Mouse (Mus musculus) CH12.LX (cell line): ENCODE measurements at regions not wholly inside any gene's neighbourhood (a gene's known extent, or its start where the extent isn't known, plus 50 kb on each side); places are given as distances from the start of the nearest gene placed in this dataset.

Experiments used
- CHD2 ChIP-seq: IDR thresholded peaks from 2 replicates; pipeline ENCODE4 v1.6.1; 2011; ENCODE audit warnings: low read length, improper control_type of control experiment
- CTCF ChIP-seq, 2 experiments: IDR thresholded peaks in 1 of 2; conservative IDR thresholded peaks in 1 of 2; 2 replicates each; pipeline ENCODE4 v1.5.1; 2011 to 2012; ENCODE audit warnings: low read depth in 2 of 2, low read length in 2 of 2, improper control_type of control experiment in 1 of 2, inconsistent platforms in 1 of 2, mild to moderate bottlenecking in 1 of 2, moderate library complexity in 1 of 2
- JUND ChIP-seq: conservative IDR thresholded peaks from 2 replicates; pipeline ENCODE4 v1.6.1; 2011; ENCODE audit warnings: low read depth, low read length, improper control_type of control experiment
- MAFK ChIP-seq: IDR thresholded peaks from 2 replicates; pipeline ENCODE4 v1.6.1; 2011; ENCODE audit warnings: low read length, improper control_type of control experiment; ENCODE audit not compliant: insufficient replicate concordance
- PAX5 ChIP-seq: IDR thresholded peaks from 2 replicates; pipeline ENCODE4 v1.6.1; 2012; ENCODE audit warnings: low read length, inconsistent platforms, mixed read lengths
- POLR2A ChIP-seq: IDR thresholded peaks from 2 replicates; pipeline ENCODE4 v1.6.1; 2011; ENCODE audit warnings: low read depth, mild to moderate bottlenecking, improper control_type of control experiment, low read length
- RCOR1 ChIP-seq: conservative IDR thresholded peaks from 2 replicates; pipeline ENCODE4 v1.6.1; 2012; ENCODE audit warnings: low read depth, mild to moderate bottlenecking, inconsistent platforms, low read length, improper control_type of control experiment
- USF1 ChIP-seq: IDR thresholded peaks from 2 replicates; pipeline ENCODE4 v1.6.1; 2014; ENCODE audit warnings: low read depth, mild to moderate bottlenecking, inconsistent platforms, low read length, improper control_type of control experiment
- ZNF384 ChIP-seq: IDR thresholded peaks from 2 replicates; pipeline ENCODE4 v1.6.1; 2012; ENCODE audit warnings: low read depth, low read length, improper control_type of control experiment, inconsistent platforms

- no peak for TF ChIP-seq CTCF (conservative IDR thresholded peaks at IDR 0.05 in 1 of 2, IDR thresholded peaks at IDR 0.05 in 1 of 2; ENCODE audit: low read depth in 2 of 2, low read length in 2 of 2)
- no peak for TF ChIP-seq USF1
- TF ChIP-seq POLR2A, result no peak
- no peak for TF ChIP-seq RCOR1
- no peak for TF ChIP-seq MAFK
- no peak for TF ChIP-seq CHD2
- TF ChIP-seq PAX5, result no peak
- no peak for TF ChIP-seq ZNF384
- TF ChIP-seq JUND, result no peak
Measured at GRCm38 (mm10) chr14:86473604-86474003, 667.4 kb downstream of the Diaph3 start.
